ENCODE assay signal across 31 mouse cellular contexts in genomic region chr11:86497356-86497755, GRCm38 (mm10).
"Had no signal": no experiment of that assay in that cellular context is flagged by ENCODE, and none has a peak within 500 bp of the region (broad histone marks: within the 10 kb centered on the region; RNA-seq: fewer than 3 reads in every experiment).

No protein-coding gene starts in this region.

- H3K4me2 ChIP-seq: limb, embryonic 12.5 days; limb, embryonic 13.5 days; limb, embryonic 15.5 days; liver, embryonic 11.5 days; liver, embryonic 12.5 days; liver, embryonic 13.5 days; liver, embryonic 15.5 days; lung, embryonic 14.5 days; lung, embryonic 15.5 days; midbrain, embryonic 11.5 days; midbrain, embryonic 12.5 days; midbrain, embryonic 13.5 days; midbrain, embryonic 15.5 days; neural tube, embryonic 12.5 days had no signal

- H3K9ac ChIP-seq: limb, embryonic 12.5 days; limb, embryonic 13.5 days; limb, embryonic 15.5 days; liver, embryonic 12.5 days; liver, embryonic 13.5 days; liver, embryonic 14.5 days; liver, embryonic 15.5 days; liver, postnatal 0 days; lung, embryonic 14.5 days; lung, embryonic 15.5 days; midbrain, embryonic 12.5 days; midbrain, embryonic 13.5 days; midbrain, embryonic 15.5 days; neural tube, embryonic 12.5 days had no signal

- H3K9me3 ChIP-seq: limb, embryonic 10.5 days; limb, embryonic 12.5 days; limb, embryonic 13.5 days; limb, embryonic 15.5 days; liver, embryonic 12.5 days; liver, embryonic 13.5 days; liver, embryonic 15.5 days; lung, embryonic 15.5 days; megakaryocyte, embryonic 14.5 days; midbrain, embryonic 10.5 days; midbrain, embryonic 12.5 days; midbrain, embryonic 13.5 days; midbrain, embryonic 15.5 days; neural tube, embryonic 12.5 days had no signal

- H3K4me3 ChIP-seq: limb, embryonic 10.5 days; limb, embryonic 12.5 days; limb, embryonic 13.5 days; limb, embryonic 15.5 days; liver, embryonic 12.5 days; liver, embryonic 13.5 days; liver, embryonic 15.5 days; lung, embryonic 15.5 days; megakaryocyte, embryonic 14.5 days; midbrain, embryonic 10.5 days; midbrain, embryonic 12.5 days; midbrain, embryonic 13.5 days; midbrain, embryonic 15.5 days; myocyte; neural tube, embryonic 12.5 days had no signal

- DNase-seq: left cerebral cortex, postnatal 4 days; lung, adult 18-20 months; lung, adult 2 months; lung, postnatal 10 days; lung, postnatal 14 days; lung, postnatal 36 days; lung, postnatal 4 days; midbrain, embryonic 14.5 days had no signal

- ATAC-seq: liver, embryonic 12.5 days; liver, postnatal 0 days; lung, postnatal 0 days; midbrain, embryonic 13.5 days; midbrain, embryonic 15.5 days; midbrain, embryonic 16.5 days had no signal

- H3K27me3 ChIP-seq: limb, embryonic 12.5 days; limb, embryonic 13.5 days; limb, embryonic 15.5 days; liver, embryonic 12.5 days; liver, embryonic 13.5 days; liver, embryonic 15.5 days; lung, embryonic 15.5 days; megakaryocyte, embryonic 14.5 days; midbrain, embryonic 12.5 days; midbrain, embryonic 13.5 days; midbrain, embryonic 15.5 days; neural tube, embryonic 12.5 days had no signal

- H3K4me1 ChIP-seq: limb, embryonic 10.5 days; limb, embryonic 12.5 days; limb, embryonic 13.5 days; limb, embryonic 15.5 days; liver, embryonic 12.5 days; liver, embryonic 13.5 days; liver, embryonic 15.5 days; lung, embryonic 15.5 days; midbrain, embryonic 10.5 days; midbrain, embryonic 12.5 days; midbrain, embryonic 13.5 days; midbrain, embryonic 15.5 days; neural tube, embryonic 12.5 days had no signal

- H3K27ac ChIP-seq: limb, embryonic 10.5 days; limb, embryonic 12.5 days; limb, embryonic 13.5 days; limb, embryonic 15.5 days; liver, embryonic 12.5 days; liver, embryonic 13.5 days; liver, embryonic 14.5 days; liver, embryonic 15.5 days; lung, embryonic 15.5 days; macrophage; midbrain, embryonic 10.5 days; midbrain, embryonic 12.5 days; midbrain, embryonic 13.5 days; midbrain, embryonic 15.5 days; neural tube, embryonic 12.5 days had no signal
